ENCODE assay signal across 11 mouse cellular contexts in the genomic region with DNA sequence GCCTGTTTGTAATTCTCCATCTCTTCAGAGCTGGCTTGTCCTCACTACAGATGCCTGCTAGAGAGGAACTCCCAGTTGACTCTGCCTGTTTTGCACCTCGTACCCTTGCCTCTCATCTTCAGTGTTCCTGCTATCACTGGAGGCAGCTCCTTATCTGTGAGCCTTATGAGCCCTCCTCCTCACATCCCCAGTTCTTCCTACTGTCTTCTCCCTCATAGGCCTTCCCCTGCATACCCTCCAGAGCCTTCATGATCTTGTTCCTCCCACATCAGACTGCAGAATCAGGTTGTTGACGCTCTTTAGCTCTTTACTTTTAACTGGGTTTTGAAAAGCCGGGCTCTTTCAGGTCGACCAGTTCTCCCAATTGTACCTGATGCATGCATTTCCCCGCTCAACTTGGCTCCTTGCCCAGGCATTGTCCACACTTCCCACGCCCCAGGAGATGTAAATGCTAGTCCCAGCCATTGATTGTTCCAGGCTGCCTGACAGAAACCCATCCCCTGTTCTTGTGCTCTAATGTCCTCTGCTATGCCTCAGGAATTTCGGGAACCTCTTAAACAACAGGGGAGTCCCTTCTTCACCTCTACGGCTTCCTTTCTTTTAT. TPM values are rescaled to one million over a fixed set of nuclear protein-coding genes. Genes with fewer than 3 reads are reported as not detected.
DNase-seq lines count a peak whose midpoint lies in the region; ATAC-seq and TF ChIP-seq lines count a peak whose summit lies in the region.
"Had no signal": no experiment of that assay in that cellular context is flagged by ENCODE, and none has a peak within 500 bp of the region (broad histone marks: within the 10 kb centered on the region; RNA-seq: fewer than 3 reads in every experiment).

No protein-coding gene starts in this region.

- DNase-seq in adrenal gland, postnatal 14 days, result peak; percentile 50
- DNase-seq in adrenal gland, adult 2 months, result no peak
- DNase-seq in midbrain, embryonic 14.5 days, result peak; percentile 29
- DNase-seq in heart, postnatal 36 days, result peak; percentile 36 to 56
- DNase-seq in lung, postnatal 10 days, result peak; percentile 77
- no peak for DNase-seq in stomach, postnatal 0 days (ENCODE audit: low spot score)
- DNase-seq: cerebellum, adult 11-12 months; layer of hippocampus, adult 9-11 months had no signal

- H3K36me3 ChIP-seq in midbrain, embryonic 14.5 days (ENCODE audit: control insufficient read depth, insufficient read depth, low read length), result no peaks in the 10 kb centered on the region
- no peaks in the 10 kb centered on the region for H3K36me3 ChIP-seq in midbrain, embryonic 15.5 days (replicated peaks)
- 0 out of 2 replicates have a peak, but pooled peaks cover 5% of the 10 kb centered on the region for H3K36me3 ChIP-seq in hindbrain, embryonic 13.5 days
- H3K36me3 ChIP-seq in stomach, postnatal 0 days (ENCODE audit: control insufficient read depth, insufficient read depth, low read length), result no peaks in the 10 kb centered on the region

- no peaks in the 10 kb centered on the region for H3K4me1 ChIP-seq in midbrain, embryonic 14.5 days (ENCODE audit: control insufficient read depth, insufficient read depth, low read length)
- no peaks in the 10 kb centered on the region for H3K4me1 ChIP-seq in midbrain, embryonic 15.5 days
- H3K4me1 ChIP-seq in hindbrain, embryonic 13.5 days (replicated peaks), result peaks cover 8% of the 10 kb centered on the region
- H3K4me1 ChIP-seq in stomach, postnatal 0 days (replicated peaks; ENCODE audit: control insufficient read depth, insufficient read depth), result no peaks in the 10 kb centered on the region

- H3K27me3 ChIP-seq in midbrain, embryonic 14.5 days (ENCODE audit: control insufficient read depth, insufficient read depth, low read length), result no peaks in the 10 kb centered on the region
- no peaks in the 10 kb centered on the region for H3K27me3 ChIP-seq in midbrain, embryonic 15.5 days (replicated peaks)
- no peaks in the 10 kb centered on the region for H3K27me3 ChIP-seq in hindbrain, embryonic 13.5 days
- no peaks in the 10 kb centered on the region for H3K27me3 ChIP-seq in stomach, postnatal 0 days (ENCODE audit: control insufficient read depth, insufficient read depth, low read length)

- H3K4me2 ChIP-seq in midbrain, embryonic 14.5 days (ENCODE audit: low read length), result no peak overlapping the region
- no peak overlapping the region for H3K4me2 ChIP-seq in midbrain, embryonic 15.5 days
- H3K4me2 ChIP-seq in hindbrain, embryonic 13.5 days, result no peak overlapping the region
- H3K4me2 ChIP-seq in stomach, postnatal 0 days (replicated peaks; ENCODE audit: low read depth), result no peak overlapping the region

- H3K9me3 ChIP-seq in midbrain, embryonic 14.5 days (ENCODE audit: control insufficient read depth, low read length), result no peaks in the 10 kb centered on the region
- H3K9me3 ChIP-seq in midbrain, embryonic 15.5 days, result no peaks in the 10 kb centered on the region
- H3K9me3 ChIP-seq in hindbrain, embryonic 13.5 days, result no peaks in the 10 kb centered on the region
- no peaks in the 10 kb centered on the region for H3K9me3 ChIP-seq in stomach, postnatal 0 days (ENCODE audit: control insufficient read depth, low read length)

- H3K4me3 ChIP-seq in midbrain, embryonic 14.5 days (replicated peaks; ENCODE audit: low read depth, low read length), result no peak overlapping the region
- H3K4me3 ChIP-seq in midbrain, embryonic 15.5 days, result no peak overlapping the region
- no peak overlapping the region for H3K4me3 ChIP-seq in hindbrain, embryonic 13.5 days
- no peak overlapping the region for H3K4me3 ChIP-seq in stomach, postnatal 0 days (ENCODE audit: low read depth, low read length)

- no peak for TF ChIP-seq CTCF in stomach, postnatal 0 days (IDR thresholded peaks at IDR 0.05; ENCODE audit: low read depth)

- intact Hi-C loops in heart, postnatal 36 days (cut with DNase I), result no loop called here

- TF ChIP-seq EP300 in stomach, postnatal 0 days (optimal IDR thresholded peaks at IDR 0.05), result no peak

- no peak for ATAC-seq in midbrain, embryonic 14.5 days (ENCODE audit: low FRiP score, low TSS enrichment)
- ATAC-seq in midbrain, embryonic 15.5 days (replicated peaks), result no peak
- ATAC-seq in hindbrain, embryonic 13.5 days (ENCODE audit: low FRiP score), result no peak
- no peak; the same call in 1 of the 2 replicates for ATAC-seq in stomach, postnatal 0 days (ENCODE audit: low FRiP score, low TSS enrichment)

- no peak overlapping the region for H3K27ac ChIP-seq in midbrain, embryonic 14.5 days (replicated peaks; ENCODE audit: low read depth, low read length)
- H3K27ac ChIP-seq in midbrain, embryonic 15.5 days, result no peak overlapping the region
- H3K27ac ChIP-seq in hindbrain, embryonic 13.5 days, result no peak overlapping the region
- H3K27ac ChIP-seq in stomach, postnatal 0 days (replicated peaks), result no peak overlapping the region
- H3K27ac ChIP-seq: macrophage had no signal

- H3K9ac ChIP-seq in midbrain, embryonic 14.5 days (replicated peaks; ENCODE audit: low read length), result no peak overlapping the region
- no peak overlapping the region for H3K9ac ChIP-seq in midbrain, embryonic 15.5 days
- no peak overlapping the region for H3K9ac ChIP-seq in hindbrain, embryonic 13.5 days
- no peak overlapping the region for H3K9ac ChIP-seq in stomach, postnatal 0 days (ENCODE audit: low read length)

- WGBS in midbrain, embryonic 14.5 days, result 83% methylated on average over 8 of the region's 8 CpGs
- 73% methylated on average over 8 of the region's 8 CpGs for WGBS in midbrain, embryonic 15.5 days
- 74% methylated on average over 8 of the region's 8 CpGs for WGBS in hindbrain, embryonic 13.5 days
- 71% methylated on average over 8 of the region's 8 CpGs for WGBS in stomach, postnatal 0 days

RNA-seq across cellular contexts. Expression of a gene that starts 56.2 kb away (rescaled TPM):
- 24.6 and 28.0 TPM in 2 replicates for total RNA-seq in adrenal gland, postnatal 14 days (2021)
- total RNA-seq in adrenal gland, adult 2 months (2021), result 10 to 100 TPM; 27.2 to 40.7 TPM
- polyA plus RNA-seq in adrenal gland, adult 2 months (2012; rRNA removed), result 2.2 and 4.8 TPM in 2 replicates
- polyA plus RNA-seq in midbrain, embryonic 14.5 days (2014; fragmentation: Nextera tagmentation; extraction: Ambion mirVana), result 24.5 and 26.1 TPM in 2 replicates
- 15.3 and 18.5 TPM in 2 replicates for polyA plus RNA-seq in midbrain, embryonic 15.5 days (2015; fragmentation: Nextera tagmentation; extraction: Ambion mirVana)
- 1 to 10 TPM; 7.5 to 8.1 TPM for total RNA-seq in heart, postnatal 36 days (2021)
- polyA plus RNA-seq in hindbrain, embryonic 13.5 days (2015; fragmentation: Nextera tagmentation; extraction: Ambion mirVana), result 17.1 and 17.3 TPM in 2 replicates
- polyA plus RNA-seq in stomach, postnatal 0 days (2015; fragmentation: Nextera tagmentation; extraction: Ambion mirVana), result 3.4 and 3.7 TPM in 2 replicates

Comparison
In these comparisons a context has a peak if more than half of its experiments do, and no peak if none do; other contexts are left out.
1. DNase-seq: peak in adrenal gland, postnatal 14 days (single experiment), midbrain, embryonic 14.5 days (single experiment), heart, postnatal 36 days (2 of 2) and lung, postnatal 10 days (single experiment); none in adrenal gland, adult 2 months (single experiment) and stomach, postnatal 0 days (single experiment).